Mouse (Mus musculus) intestine, postnatal 0 days (tissue): Measurements from ENCODE around the gene Proser3. TPM values are rescaled to one million over a fixed set of nuclear protein-coding genes. Genes with fewer than 3 reads are reported as not detected.

Experiments
- ATAC-seq: fragments of 200-750 bp; cut with Nextera tagmentation; 2 replicates; pipeline ENCODE4 v1.8.0; 2017; ENCODE audit warnings: mild to moderate bottlenecking, moderate TSS enrichment, moderate library complexity
- H3K27ac ChIP-seq: fragments of 300-500 bp; sonication (generic); 2 replicates; pipeline ENCODE4 v1.5.1; 2014; ENCODE audit warnings: mild to moderate bottlenecking, low read depth, low read length, moderate library complexity
- H3K27me3 ChIP-seq: fragments of 300-500 bp; sonication (generic); replicated peaks from 2 replicates; pipeline ENCODE4 v1.6.1; 2014; ENCODE audit warnings: low read length, mixed read lengths; ENCODE audit not compliant: control insufficient read depth, insufficient read depth
- H3K36me3 ChIP-seq: fragments of 300-500 bp; sonication (generic); 2 replicates; pipeline ENCODE4 v1.6.1; 2014; ENCODE audit warnings: mild to moderate bottlenecking, moderate library complexity; ENCODE audit not compliant: control insufficient read depth, insufficient read depth
- H3K4me1 ChIP-seq: fragments of 300-500 bp; sonication (generic); replicated peaks from 2 replicates; pipeline ENCODE4 v1.6.1; 2014; ENCODE audit warnings: antibody characterized with exemption, low read length, mixed read lengths; ENCODE audit not compliant: control insufficient read depth, insufficient read depth
- H3K4me2 ChIP-seq: fragments of 300-500 bp; sonication (generic); replicated peaks from 2 replicates; pipeline ENCODE4 v1.6.1; 2014; ENCODE audit warnings: low read depth, mild to moderate bottlenecking, moderate library complexity
- H3K4me3 ChIP-seq: fragments of 300-500 bp; sonication (generic); 2 replicates; pipeline ENCODE4 v1.5.1; 2014; ENCODE audit warnings: low read depth, low read length
- H3K9ac ChIP-seq: fragments of 300-500 bp; sonication (generic); 2 replicates; pipeline ENCODE4 v1.6.1; 2014; ENCODE audit warnings: mild to moderate bottlenecking, low read depth, low read length
- H3K9me3 ChIP-seq: fragments of 300-500 bp; sonication (generic); 2 replicates; pipeline ENCODE4 v1.6.1; 2016; ENCODE audit warnings: mixed run types; ENCODE audit not compliant: control insufficient read depth
- CTCF ChIP-seq: sonication (generic); IDR thresholded peaks from 2 replicates; pipeline ENCODE4 v1.5.1; 2016; ENCODE audit warnings: low read depth, mild to moderate bottlenecking, control low read depth, antibody characterized with exemption, moderate library complexity
- WGBS: fragments of 180-500 bp; shearing (Covaris S2); extraction: QIAGEN DNeasy Blood & Tissue Kit; methylation state at CpG from one replicate; pipeline ENCODE4 v1.1.7; 2014; 5-methylcytosine and 5-hydroxymethylcytosine counted together
- polyA plus RNA-seq: library from polyadenylated mRNA; unstranded; fragments of >200 nt; fragmentation: Nextera tagmentation; extraction: Ambion mirVana; gene quantifications from 2 replicates; pipeline ENCODE4 v1.2.1, GENCODE M21; 2015

Proser3 gene
- polyA plus RNA-seq, 1 experiment from 2014 or later: 2.0 TPM

- H3K4me3 ChIP-seq: peak within 1 kb of the TSS; percentile 57
- H3K36me3 ChIP-seq: peaks cover 27% of the 10 kb centered on the region
- peak within 1 kb of the TSS; percentile 48 for H3K9ac ChIP-seq
- under 1% methylated on average over 20 of the region's 20 CpGs for WGBS
- H3K4me1 ChIP-seq: 0 out of 2 replicates have a peak, but pooled peaks cover 4% of the 10 kb centered on the region
- peak within 1 kb of the TSS; percentile 78 for H3K4me2 ChIP-seq
- H3K9me3 ChIP-seq: no peaks in the 10 kb centered on the region
- H3K27ac ChIP-seq: peak within 1 kb of the TSS; percentile 65
- no peak for TF ChIP-seq CTCF
- ATAC-seq: peak; percentile 86
- no peaks in the 10 kb centered on the region for H3K27me3 ChIP-seq
Observed at GRCm38 (mm10) chr7:30559443-30559954, 7.4 kb upstream of the Proser3 start, which contains the start of gene Lin37. Lin37 (minus strand) TSS chr7:30559838.

DNA sequence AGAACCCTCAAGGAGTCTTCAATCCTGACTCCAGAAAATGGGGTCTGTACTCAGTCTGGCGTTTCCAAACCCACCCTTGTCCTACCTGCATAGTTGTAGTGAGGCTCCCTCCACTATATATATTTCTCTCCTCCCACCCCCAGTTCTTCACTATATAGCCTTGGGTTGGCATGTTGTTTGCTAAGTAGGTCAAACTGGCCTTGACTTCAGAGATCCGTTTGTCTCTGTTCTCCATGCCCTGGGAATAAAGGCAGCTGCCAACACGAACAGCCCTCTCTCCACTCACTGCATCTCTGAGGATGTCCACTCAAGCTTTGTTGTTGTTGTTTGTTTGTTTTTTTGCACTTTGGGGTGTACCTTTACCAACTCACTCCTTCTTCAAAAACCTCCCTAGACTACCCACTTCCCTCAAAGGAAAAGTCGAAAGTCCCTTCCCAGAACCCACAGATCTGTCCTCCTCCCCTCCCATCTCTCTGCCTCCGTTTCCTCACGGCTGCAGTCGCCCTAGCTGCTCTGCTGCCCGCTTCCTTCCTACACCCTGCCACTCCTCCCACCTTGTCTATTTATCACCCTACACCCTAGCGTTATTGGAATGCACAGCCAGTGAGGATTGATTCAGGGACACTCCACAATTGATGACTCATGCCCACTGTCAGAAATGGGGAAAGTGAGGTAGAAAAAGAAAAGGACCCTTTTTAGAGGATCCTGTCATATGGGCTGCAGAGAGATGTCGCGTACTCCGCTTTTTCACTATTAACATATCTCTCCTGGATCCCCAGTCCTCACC lies 6.8 kb upstream of the Proser3 start:
- H3K27ac ChIP-seq: peak overlapping the region; percentile 65
- H3K9ac ChIP-seq: peak overlapping the region; percentile 48
- no peaks in the 10 kb centered on the region for H3K27me3 ChIP-seq
- WGBS: 13% methylated on average over 12 of the region's 12 CpGs
- peak; percentile 17 for ATAC-seq
- H3K4me1 ChIP-seq: peaks cover 4% of the 10 kb centered on the region; the same call in 1 of the 2 replicates
- peak overlapping the region; percentile 57 for H3K4me3 ChIP-seq
- H3K4me2 ChIP-seq: peak overlapping the region; percentile 78
- no peaks in the 10 kb centered on the region for H3K9me3 ChIP-seq
- peaks cover 31% of the 10 kb centered on the region for H3K36me3 ChIP-seq
- TF ChIP-seq CTCF: no peak

GRCm38 (mm10) chr7:30557901-30558514 lies 5.9 kb upstream of the Proser3 start:
- Histone ChIP-seq H3K9ac (peak overlapping the region; percentile 48; the same call in 1 of the 2 replicates), H3K4me1 (peaks cover 7% of the 10 kb centered on the region; the same call in 1 of the 2 replicates), H3K4me2 (peak overlapping the region; percentile 78), H3K27ac (no peak overlapping the region), H3K9me3 (no peaks in the 10 kb centered on the region), H3K4me3 (no peak overlapping the region), H3K27me3 (no peaks in the 10 kb centered on the region), H3K36me3 (peaks cover 31% of the 10 kb centered on the region)
- ATAC-seq: no peak
- WGBS: 83% methylated on average over 13 of the region's 13 CpGs
- TF ChIP-seq CTCF: no peak

- ATAC-seq: no peak
- peak; percentile 49 for TF ChIP-seq CTCF
- 93% methylated on average over 18 of the region's 18 CpGs for WGBS
- Histone ChIP-seq H3K4me3 (no peak overlapping the region), H3K4me1 (peaks cover 7% of the 10 kb centered on the region; the same call in 1 of the 2 replicates), H3K9me3 (no peaks in the 10 kb centered on the region), H3K27me3 (no peaks in the 10 kb centered on the region), H3K9ac (no peak overlapping the region), H3K27ac (no peak overlapping the region), H3K4me2 (no peak overlapping the region), H3K36me3 (peaks cover 31% of the 10 kb centered on the region)
Observed at GRCm38 (mm10) chr7:30556894-30557536, 4.9 kb upstream of the Proser3 start.

GRCm38 (mm10) chr7:30553810-30554584 lies 1.9 kb upstream of the Proser3 start:
- WGBS: 83% methylated on average over 22 of the region's 22 CpGs
- 0 out of 2 replicates have a peak overlapping the region, but pooled peaks have one; percentile 51 for H3K27ac ChIP-seq
- H3K36me3 ChIP-seq: peaks cover 31% of the 10 kb centered on the region
- no peaks in the 10 kb centered on the region for H3K27me3 ChIP-seq
- H3K4me2 ChIP-seq: peak overlapping the region; percentile 86
- H3K4me1 ChIP-seq: peaks cover 7% of the 10 kb centered on the region; the same call in 1 of the 2 replicates
- TF ChIP-seq CTCF: no peak
- H3K4me3 ChIP-seq: peak overlapping the region; percentile 70
- H3K9ac ChIP-seq: peak overlapping the region; percentile 47; the same call in 1 of the 2 replicates
- no peak for ATAC-seq
- H3K9me3 ChIP-seq: no peaks in the 10 kb centered on the region
